Mouse (Mus musculus): ENCODE results near the gene Atf3. TPM values are rescaled to one million over a fixed set of nuclear protein-coding genes. Genes with fewer than 3 reads are reported as not detected.

Gene Atf3
- polyA plus RNA-seq, 1 experiment from 2014 or later: 6.5 TPM

DNA sequence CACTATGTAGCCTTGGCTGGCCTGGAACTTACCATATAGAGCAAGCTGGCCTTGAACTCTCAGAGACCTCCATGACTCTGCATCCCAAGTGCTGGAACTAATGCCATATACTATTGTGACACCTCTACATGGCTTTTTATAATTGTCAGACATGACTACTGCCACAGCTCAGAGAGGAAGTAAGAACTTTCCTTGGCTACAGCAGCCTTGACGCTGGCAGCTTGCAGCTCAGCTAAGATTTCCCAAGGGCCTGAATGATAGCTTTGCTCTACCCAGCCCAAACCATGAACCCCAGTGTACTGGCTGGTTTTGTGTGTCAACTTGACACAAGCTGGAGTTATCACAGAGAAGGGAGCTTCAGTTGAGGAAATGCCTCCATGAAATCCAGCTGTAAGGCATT, 35.8 kb upstream of the Atf3 start:
- Histone ChIP-seq H3K4me2 (replicated peaks; ENCODE audit: low read depth) (no peak overlapping the region), H3K9ac (ENCODE audit: low read length) (no peak overlapping the region), H3K4me3 (ENCODE audit: low read depth, low read length) (no peak overlapping the region), H3K27ac (replicated peaks) (no peak overlapping the region), H3K9me3 (ENCODE audit: control insufficient read depth, low read length) (no peaks in the 10 kb centered on the region), H3K36me3 (ENCODE audit: control insufficient read depth, insufficient read depth, low read length) (no peaks in the 10 kb centered on the region), H3K27me3 (ENCODE audit: control insufficient read depth, insufficient read depth, low read length) (no peaks in the 10 kb centered on the region), H3K4me1 (replicated peaks; ENCODE audit: control insufficient read depth, insufficient read depth) (no peaks in the 10 kb centered on the region)
- 81% methylated on average over 1 of the region's 1 CpGs for WGBS
- DNase-seq (ENCODE audit: low spot score) (no peak), ATAC-seq (ENCODE audit: low FRiP score, low TSS enrichment) (no peak)
- no peak for TF ChIP-seq EP300 (optimal IDR thresholded peaks at IDR 0.05)
- TF ChIP-seq CTCF (IDR thresholded peaks at IDR 0.05; ENCODE audit: low read depth): no peak

DNA sequence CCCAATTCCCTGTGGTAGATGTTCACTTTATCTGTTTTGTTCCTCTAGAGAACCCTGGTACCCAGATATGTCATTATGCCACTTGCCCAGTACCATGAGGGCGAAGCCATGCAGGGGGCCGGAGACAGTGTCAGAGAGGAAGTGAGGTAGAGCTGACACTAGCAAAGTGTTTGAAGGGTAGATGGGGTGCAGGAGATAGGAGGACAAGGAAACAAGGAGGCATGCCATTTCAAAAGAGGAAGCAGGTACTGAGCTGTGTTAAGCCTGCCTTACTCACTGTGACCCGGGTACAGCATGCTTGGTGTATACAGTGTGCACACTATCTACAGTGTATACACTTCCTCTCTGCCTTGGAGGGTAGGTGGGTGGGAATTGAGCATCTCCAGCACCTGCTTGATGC, 32.1 kb upstream of the Atf3 start:
- Histone ChIP-seq H3K4me1 (replicated peaks; ENCODE audit: control insufficient read depth, insufficient read depth) (no peaks in the 10 kb centered on the region), H3K27ac (replicated peaks) (no peak overlapping the region), H3K4me2 (replicated peaks; ENCODE audit: low read depth) (no peak overlapping the region), H3K9me3 (ENCODE audit: control insufficient read depth, low read length) (no peaks in the 10 kb centered on the region), H3K9ac (ENCODE audit: low read length) (no peak overlapping the region), H3K36me3 (ENCODE audit: control insufficient read depth, insufficient read depth, low read length) (no peaks in the 10 kb centered on the region), H3K27me3 (ENCODE audit: control insufficient read depth, insufficient read depth, low read length) (no peaks in the 10 kb centered on the region), H3K4me3 (ENCODE audit: low read depth, low read length) (no peak overlapping the region)
- TF ChIP-seq EP300 (optimal IDR thresholded peaks at IDR 0.05) (no peak), CTCF (IDR thresholded peaks at IDR 0.05; ENCODE audit: low read depth) (no peak)
- WGBS: 90% methylated on average over 3 of the region's 3 CpGs
- DNase-seq (ENCODE audit: low spot score): no peak
- ATAC-seq (ENCODE audit: low FRiP score, low TSS enrichment): peak; percentile 42; the same call in 1 of the 2 replicates

DNA sequence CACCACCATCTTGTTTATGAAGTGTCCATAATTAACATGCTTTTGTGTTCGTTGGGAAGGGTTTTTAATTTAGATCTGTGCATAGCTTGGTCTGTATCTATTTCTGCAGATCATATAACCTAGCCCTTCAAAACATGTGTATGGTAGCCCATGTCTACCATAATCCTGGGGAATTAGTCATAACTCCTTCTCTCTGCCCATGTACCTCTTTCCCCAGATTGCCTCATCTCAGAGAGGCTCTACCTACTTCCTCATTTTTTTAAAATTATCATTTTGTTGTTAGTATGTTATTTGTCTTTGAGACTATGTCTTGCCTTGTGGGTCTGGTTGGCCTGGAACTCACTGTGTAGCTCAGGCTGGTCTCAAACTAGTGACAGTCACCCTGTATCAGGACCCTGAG, 30.6 kb upstream of the Atf3 start:
- Histone ChIP-seq H3K27me3 (ENCODE audit: control insufficient read depth, insufficient read depth, low read length) (no peaks in the 10 kb centered on the region), H3K4me3 (ENCODE audit: low read depth, low read length) (no peak overlapping the region), H3K36me3 (ENCODE audit: control insufficient read depth, insufficient read depth, low read length) (no peaks in the 10 kb centered on the region), H3K27ac (replicated peaks) (no peak overlapping the region), H3K4me1 (replicated peaks; ENCODE audit: control insufficient read depth, insufficient read depth) (no peaks in the 10 kb centered on the region), H3K4me2 (replicated peaks; ENCODE audit: low read depth) (no peak overlapping the region), H3K9ac (ENCODE audit: low read length) (no peak overlapping the region), H3K9me3 (ENCODE audit: control insufficient read depth, low read length) (no peaks in the 10 kb centered on the region)
- DNase-seq (ENCODE audit: low spot score): no peak
- ATAC-seq (ENCODE audit: low FRiP score, low TSS enrichment): no peak
- 54% methylated on average over 1 of the region's 1 CpGs for WGBS
- no peak for TF ChIP-seq EP300 (optimal IDR thresholded peaks at IDR 0.05)
- no peak for TF ChIP-seq CTCF (IDR thresholded peaks at IDR 0.05; ENCODE audit: low read depth)

DNA sequence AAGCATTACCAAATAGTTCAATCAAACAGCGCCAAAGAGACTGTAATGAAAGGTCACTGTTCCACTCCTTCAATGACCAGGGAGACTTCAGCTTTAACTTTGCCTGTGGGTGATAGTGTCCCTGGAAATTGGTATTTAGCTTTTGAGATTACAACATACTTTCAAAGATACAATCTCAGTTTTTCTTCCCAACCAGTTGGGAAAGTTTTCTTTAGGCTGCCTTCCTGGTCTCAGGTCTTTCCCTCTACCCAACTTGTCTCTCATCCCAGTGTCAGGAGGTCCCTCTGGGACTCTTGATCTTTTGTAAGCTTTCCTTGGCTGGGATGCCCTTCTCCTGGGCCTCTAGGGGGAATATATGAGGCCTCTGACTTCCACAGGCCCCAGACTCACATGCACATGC, 29.7 kb upstream of the Atf3 start:
- TF ChIP-seq CTCF (IDR thresholded peaks at IDR 0.05; ENCODE audit: low read depth) (no peak), EP300 (optimal IDR thresholded peaks at IDR 0.05) (no peak)
- ATAC-seq (ENCODE audit: low FRiP score, low TSS enrichment) (no peak), DNase-seq (ENCODE audit: low spot score) (no peak)
- Histone ChIP-seq H3K4me3 (ENCODE audit: low read depth, low read length) (no peak overlapping the region), H3K27ac (replicated peaks) (no peak overlapping the region), H3K9ac (ENCODE audit: low read length) (no peak overlapping the region), H3K4me1 (replicated peaks; ENCODE audit: control insufficient read depth, insufficient read depth) (no peaks in the 10 kb centered on the region), H3K27me3 (ENCODE audit: control insufficient read depth, insufficient read depth, low read length) (no peaks in the 10 kb centered on the region), H3K36me3 (ENCODE audit: control insufficient read depth, insufficient read depth, low read length) (no peaks in the 10 kb centered on the region), H3K9me3 (ENCODE audit: control insufficient read depth, low read length) (no peaks in the 10 kb centered on the region), H3K4me2 (replicated peaks; ENCODE audit: low read depth) (no peak overlapping the region)
- WGBS: 100% methylated on average over 1 of the region's 1 CpGs

DNA sequence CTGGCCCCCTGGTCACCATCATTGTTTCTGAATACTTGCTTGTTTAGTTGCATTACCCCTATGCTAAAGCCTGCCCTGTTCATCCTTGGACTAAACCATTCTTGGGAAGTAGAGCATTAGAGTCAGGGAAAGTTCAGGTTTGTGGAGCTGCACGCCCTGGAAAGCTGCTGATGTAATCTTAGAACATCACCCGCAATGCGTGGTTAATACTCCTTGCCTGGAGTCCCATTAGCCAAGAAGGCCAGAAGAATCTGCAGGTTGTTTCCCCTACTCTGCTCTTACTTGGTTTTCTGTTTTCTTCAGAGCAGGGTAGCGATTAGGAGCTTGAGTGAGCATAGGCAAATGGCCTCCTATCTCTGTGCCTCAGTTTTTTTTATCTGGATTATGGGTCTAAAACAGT, 26.0 kb upstream of the Atf3 start:
- no peak overlapping the region for H3K27ac ChIP-seq (replicated peaks)
- no peak overlapping the region for H3K4me2 ChIP-seq (replicated peaks; ENCODE audit: low read depth)
- ATAC-seq (ENCODE audit: low FRiP score, low TSS enrichment) (no peak), DNase-seq (ENCODE audit: low spot score) (no peak)
- H3K36me3 ChIP-seq (ENCODE audit: control insufficient read depth, insufficient read depth, low read length): no peaks in the 10 kb centered on the region
- no peaks in the 10 kb centered on the region for H3K9me3 ChIP-seq (ENCODE audit: control insufficient read depth, low read length)
- H3K27me3 ChIP-seq (ENCODE audit: control insufficient read depth, insufficient read depth, low read length): no peaks in the 10 kb centered on the region
- no peaks in the 10 kb centered on the region for H3K4me1 ChIP-seq (replicated peaks; ENCODE audit: control insufficient read depth, insufficient read depth)
- H3K4me3 ChIP-seq (ENCODE audit: low read depth, low read length): no peak overlapping the region
- 86% methylated on average over 4 of the region's 4 CpGs for WGBS
- TF ChIP-seq EP300 (optimal IDR thresholded peaks at IDR 0.05) (no peak), CTCF (IDR thresholded peaks at IDR 0.05; ENCODE audit: low read depth) (no peak)
- H3K9ac ChIP-seq (ENCODE audit: low read length): no peak overlapping the region

DNA sequence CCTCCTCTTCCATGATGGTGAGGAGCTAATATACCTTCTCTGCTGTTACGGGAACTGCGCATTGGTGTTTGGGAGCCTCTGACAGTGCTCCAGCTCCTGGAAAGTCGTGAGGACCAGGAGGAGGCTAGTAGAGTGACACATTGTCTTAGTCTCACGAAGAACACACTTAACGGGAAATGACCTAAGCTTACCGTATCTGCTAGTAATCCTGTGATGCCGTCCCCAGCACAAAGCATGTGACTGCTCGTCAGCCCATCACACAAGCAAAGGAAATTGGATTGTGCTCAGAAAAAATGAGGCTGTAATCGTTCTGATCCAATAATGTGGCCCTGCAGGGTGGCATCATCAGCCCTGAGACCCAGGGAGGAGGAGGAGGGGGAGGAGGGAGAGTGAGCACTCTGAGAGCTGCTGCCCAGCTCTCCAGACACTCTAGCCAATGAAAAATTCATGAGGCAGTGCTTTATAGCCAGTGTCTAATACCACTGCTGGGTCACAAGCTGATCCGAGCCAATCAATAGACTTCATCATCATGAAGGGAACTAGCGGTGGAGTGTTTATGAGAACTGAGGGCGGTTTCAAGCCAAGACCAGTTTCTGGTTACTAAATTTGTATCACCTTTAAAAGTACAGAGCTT, 24.3 kb upstream of the Atf3 start:
- TF ChIP-seq CTCF (IDR thresholded peaks at IDR 0.05; ENCODE audit: low read depth): no peak
- no peak for TF ChIP-seq EP300 (optimal IDR thresholded peaks at IDR 0.05)
- Histone ChIP-seq H3K27me3 (ENCODE audit: control insufficient read depth, insufficient read depth, low read length) (no peaks in the 10 kb centered on the region), H3K9ac (ENCODE audit: low read length) (no peak overlapping the region), H3K4me1 (replicated peaks; ENCODE audit: control insufficient read depth, insufficient read depth) (no peaks in the 10 kb centered on the region), H3K4me3 (ENCODE audit: low read depth, low read length) (no peak overlapping the region), H3K36me3 (ENCODE audit: control insufficient read depth, insufficient read depth, low read length) (no peaks in the 10 kb centered on the region), H3K27ac (replicated peaks) (no peak overlapping the region), H3K9me3 (ENCODE audit: control insufficient read depth, low read length) (no peaks in the 10 kb centered on the region), H3K4me2 (replicated peaks; ENCODE audit: low read depth) (no peak overlapping the region)
- DNase-seq (ENCODE audit: low spot score): no peak
- WGBS: 67% methylated on average over 12 of the region's 12 CpGs
- no peak for ATAC-seq (ENCODE audit: low FRiP score, low TSS enrichment)
